Mouse (Mus musculus) T-helper 2 cell (primary cell): ENCODE data around the gene Gm20441.

Experiments
- in situ Hi-C: fragments of 300-600 bp; cut with MboI, MseI; formaldehyde crosslinking; loops from one replicate; pipeline ENCODE4 v1.15.1; 2025; ENCODE audit warnings: high pct_unique_total_duplicates

Gm20441 gene

DNA sequence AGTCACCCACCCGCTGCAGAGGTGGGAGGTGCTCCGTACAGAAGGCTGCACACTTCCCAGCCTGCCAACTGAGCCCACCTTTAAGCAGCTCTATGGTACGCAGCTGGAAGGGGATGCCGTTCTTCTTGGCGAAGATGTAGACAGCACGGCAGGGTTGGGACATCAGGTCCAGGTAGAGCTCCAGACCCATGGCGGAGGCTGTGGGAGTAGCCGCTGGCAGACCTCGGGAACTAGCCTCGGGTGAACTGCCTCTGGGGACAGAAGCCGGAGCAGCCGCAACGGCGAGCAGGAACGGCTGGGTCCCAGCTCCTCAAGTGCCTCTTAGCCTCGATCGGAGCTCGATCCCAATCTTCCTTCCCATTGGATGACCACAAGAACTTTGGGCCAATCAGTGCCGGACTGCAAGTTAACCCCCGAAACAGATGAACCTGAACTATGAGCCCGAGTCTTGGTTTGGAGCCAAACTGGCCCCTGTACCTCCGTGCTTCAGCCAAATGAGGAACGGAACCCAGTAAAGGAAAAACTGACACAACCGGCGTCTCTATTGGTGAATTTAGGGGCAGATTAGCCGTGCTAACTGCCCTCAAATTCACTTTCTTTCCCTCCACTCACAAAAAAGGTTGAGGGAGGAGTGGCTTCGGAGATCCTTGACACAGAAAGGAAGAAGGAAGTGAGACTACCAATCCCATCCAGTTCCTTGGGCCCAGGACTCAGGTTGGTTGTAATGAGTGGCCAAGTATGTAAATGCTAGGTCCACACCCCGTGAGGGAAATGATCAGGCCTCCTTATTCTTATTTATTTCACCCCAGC, at the start of gene Gm20441, which contains the start of gene Gstt3:
Gene Gm20441 (minus strand): TSS at position 186 of the 810 bp plus-strand sequence.
Gene Gstt3 (minus strand): TSS at position 646 of the 810 bp plus-strand sequence.
- in situ Hi-C loops: loop anchor here (5.0 kb wide), 1 partner anchor 46 kb away; no protein-coding TSS in a partner anchor

DNA sequence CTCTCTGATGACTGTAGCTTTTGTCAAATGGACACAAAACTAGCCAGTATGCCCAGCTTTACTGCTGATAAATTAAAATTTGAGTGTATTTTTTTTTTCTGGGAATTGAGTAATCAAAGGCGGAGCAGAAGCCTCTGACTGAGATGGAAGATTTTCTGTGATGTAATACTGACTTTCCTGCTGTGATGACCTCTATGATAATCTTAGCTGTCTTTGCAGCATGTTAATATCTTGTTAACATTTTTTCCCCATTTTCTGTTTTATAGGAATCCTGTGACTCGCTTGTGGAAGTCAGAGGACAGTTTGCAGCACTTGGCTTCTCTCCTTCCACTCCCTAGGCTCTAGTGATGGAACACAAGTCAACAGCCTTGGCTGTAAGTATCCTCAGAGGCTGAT, 49.5 kb upstream of the Gm20441 start:
- in situ Hi-C loops: no loop called here

GRCm38 (mm10) chr10:75829529-75830274, 48.9 kb upstream of the Gm20441 start:
- in situ Hi-C loops: loop anchor here (5.0 kb wide), 1 partner anchor 47 kb away; the partner anchor contains the start of genes Gm20441 and Gstt3

- in situ Hi-C loops: loop anchor here (5.0 kb wide), 1 partner anchor 46 kb away; the partner anchor contains the start of genes Gm20441 and Gstt3
Observed at GRCm38 (mm10) chr10:75828500-75828931, 47.8 kb upstream of the Gm20441 start.

GRCm38 (mm10) chr10:75827668-75828360, 47.1 kb upstream of the Gm20441 start:
- in situ Hi-C loops: loop anchor here (5.0 kb wide), 1 partner anchor 46 kb away; the partner anchor contains the start of genes Gm20441 and Gstt3

DNA sequence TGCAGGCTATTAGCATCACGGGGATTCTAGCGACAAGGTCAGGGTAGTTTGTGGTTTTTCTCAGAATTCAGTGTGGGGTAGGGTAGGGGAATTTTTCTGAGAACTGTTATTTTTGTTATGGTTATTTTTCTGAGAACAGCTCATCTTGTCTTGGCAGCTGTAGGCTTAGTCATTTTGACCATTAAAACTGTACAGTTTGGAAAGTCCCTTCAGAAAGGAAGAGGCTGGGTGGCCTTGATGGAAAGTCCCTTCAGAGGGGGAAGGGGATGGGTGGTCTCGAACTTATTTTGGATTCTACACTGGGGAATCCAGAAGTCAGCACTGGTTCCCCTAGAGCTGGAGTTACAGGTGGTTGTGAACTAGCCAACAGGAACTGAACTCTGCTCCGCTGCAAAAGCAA, 43.8 kb upstream of the Gm20441 start:
- in situ Hi-C loops: no loop called here

DNA sequence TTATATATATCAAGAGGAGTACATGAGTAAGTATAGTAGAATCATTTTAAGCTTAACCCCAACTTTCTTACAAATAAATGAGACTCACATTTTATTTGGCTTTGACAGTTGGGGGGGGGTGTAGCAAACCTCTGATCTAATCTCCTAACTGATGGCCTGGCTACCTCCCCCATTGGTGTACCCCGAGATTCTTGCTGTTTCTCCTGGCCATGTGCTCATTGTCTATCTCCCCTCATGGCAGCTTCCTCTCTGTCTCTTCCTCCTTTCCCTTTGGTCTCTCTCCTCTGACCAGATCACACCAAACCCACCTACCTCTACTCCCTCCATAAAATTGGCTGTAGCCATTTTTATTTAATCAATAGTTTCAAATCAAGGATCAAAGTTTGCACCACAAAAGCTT, 43.0 kb upstream of the Gm20441 start:
- in situ Hi-C loops: no loop called here

DNA sequence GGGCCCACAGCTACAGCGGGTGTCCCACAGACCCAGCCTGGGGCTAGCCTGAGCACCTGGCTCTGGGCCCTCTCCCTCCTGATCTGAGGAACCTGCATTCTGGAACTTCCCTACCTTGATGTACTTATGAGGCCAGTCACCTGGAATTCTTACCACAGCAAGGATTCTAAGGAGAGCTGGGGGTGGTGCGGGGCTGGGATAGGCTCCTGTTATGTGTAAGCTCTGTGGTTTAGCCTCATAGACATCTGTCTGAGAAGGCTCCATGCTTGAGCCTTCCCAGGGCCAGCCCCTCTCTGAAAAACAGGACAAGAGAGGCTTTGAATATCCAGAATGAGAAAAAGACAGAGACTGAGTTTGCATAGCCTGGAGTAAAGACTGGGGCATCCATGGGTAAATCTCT, 41.7 kb upstream of the Gm20441 start, which contains the start of gene Gstt4:
Gene Gstt4 (minus strand): TSS at position 101 of the 400 bp plus-strand sequence.
- in situ Hi-C loops: no loop called here

- in situ Hi-C loops: no loop called here
Observed at GRCm38 (mm10) chr10:75819882-75820281, 39.1 kb upstream of the Gm20441 start.

DNA sequence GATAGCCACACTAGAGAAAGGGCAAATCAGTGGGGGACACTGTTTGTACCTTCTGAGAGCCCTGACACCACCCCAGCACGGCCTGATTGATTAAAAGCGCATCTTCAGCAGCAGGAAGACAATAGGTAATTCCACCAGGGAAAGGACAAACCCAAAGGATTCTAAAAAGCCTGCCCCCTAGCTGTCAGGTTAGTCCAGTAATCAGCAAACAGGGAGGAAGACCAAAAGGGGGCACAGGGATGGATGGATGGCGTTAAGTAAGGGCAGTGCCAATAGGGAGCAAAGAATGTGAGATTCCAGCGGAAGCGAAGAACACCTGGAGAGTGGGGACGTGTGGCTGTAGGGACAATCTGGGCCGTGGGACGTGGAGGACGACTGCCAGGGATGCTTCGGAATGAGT, 37.9 kb upstream of the Gm20441 start:
- in situ Hi-C loops: no loop called here

GRCm38 (mm10) chr10:75804217-75804616, 23.5 kb upstream of the Gm20441 start:
- in situ Hi-C loops: no loop called here

- in situ Hi-C loops: no loop called here
Observed at GRCm38 (mm10) chr10:75798176-75798696, 17.5 kb upstream of the Gm20441 start, which contains the start of gene Gstt1. Gstt1 (minus strand) TSS chr10:75798584.

GRCm38 (mm10) chr10:75797619-75798175, 16.9 kb upstream of the Gm20441 start:
- in situ Hi-C loops: no loop called here

DNA sequence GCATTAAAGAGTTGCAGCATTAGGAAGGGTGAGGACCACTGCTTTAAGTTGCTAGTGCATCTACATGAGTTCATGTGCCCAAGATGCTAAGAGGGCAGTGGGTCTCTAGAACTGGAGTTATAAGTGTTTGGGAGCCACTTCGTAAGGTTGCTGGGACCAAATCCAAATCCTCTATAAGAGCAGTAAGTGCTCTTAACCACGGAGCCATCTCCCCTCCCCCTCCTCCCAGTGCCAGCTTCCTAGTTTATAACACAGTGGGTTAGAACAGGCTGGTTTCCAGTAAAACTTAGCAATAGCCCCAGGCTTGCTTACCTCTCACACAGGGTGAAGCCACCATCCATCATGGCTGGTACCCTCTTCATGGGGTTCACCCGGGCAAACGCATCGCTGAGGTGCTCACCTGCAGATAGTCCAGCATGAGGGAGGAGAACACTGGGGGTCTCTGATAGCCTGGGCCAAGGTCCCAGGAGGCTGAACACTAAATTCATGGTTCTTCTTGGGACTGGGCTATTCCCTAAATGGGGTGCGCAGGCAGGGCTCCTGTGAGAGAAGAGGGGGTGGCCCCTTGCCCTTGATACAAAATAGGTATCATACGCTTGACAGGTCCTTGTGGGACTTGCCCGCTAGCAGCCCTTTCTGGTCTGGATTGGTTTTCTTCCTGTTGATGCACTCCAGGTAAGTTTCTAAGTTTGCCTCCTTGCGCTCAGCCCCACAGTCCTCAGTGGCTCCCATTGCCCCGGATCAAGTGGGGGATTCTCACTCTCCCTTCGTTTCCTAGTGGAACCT, 16.2 kb upstream of the Gm20441 start:
- in situ Hi-C loops: no loop called here

- in situ Hi-C loops: no loop called here
Observed at GRCm38 (mm10) chr10:75794880-75795279, 14.1 kb upstream of the Gm20441 start.

GRCm38 (mm10) chr10:75790773-75791172, 10.0 kb upstream of the Gm20441 start:
- in situ Hi-C loops: no loop called here

DNA sequence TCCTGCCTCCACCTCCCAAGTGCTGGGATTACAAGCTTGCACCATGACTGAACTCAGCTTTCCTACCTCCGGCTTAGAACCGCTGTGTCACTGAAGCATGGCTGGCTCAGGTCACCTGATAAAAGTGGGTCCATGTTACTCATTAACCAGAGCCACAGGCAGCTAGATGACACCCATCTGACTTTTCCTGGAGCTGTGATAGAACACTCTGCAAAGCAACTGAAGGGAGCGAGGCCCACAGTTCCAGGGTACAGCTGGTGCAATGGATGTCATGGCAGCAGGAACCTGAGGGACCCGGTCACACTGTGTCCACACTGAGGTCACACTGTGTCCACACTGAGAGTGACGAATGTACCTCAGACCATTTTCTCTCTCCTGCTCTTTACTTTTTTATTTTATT, 9.1 kb upstream of the Gm20441 start:
- in situ Hi-C loops: no loop called here

DNA sequence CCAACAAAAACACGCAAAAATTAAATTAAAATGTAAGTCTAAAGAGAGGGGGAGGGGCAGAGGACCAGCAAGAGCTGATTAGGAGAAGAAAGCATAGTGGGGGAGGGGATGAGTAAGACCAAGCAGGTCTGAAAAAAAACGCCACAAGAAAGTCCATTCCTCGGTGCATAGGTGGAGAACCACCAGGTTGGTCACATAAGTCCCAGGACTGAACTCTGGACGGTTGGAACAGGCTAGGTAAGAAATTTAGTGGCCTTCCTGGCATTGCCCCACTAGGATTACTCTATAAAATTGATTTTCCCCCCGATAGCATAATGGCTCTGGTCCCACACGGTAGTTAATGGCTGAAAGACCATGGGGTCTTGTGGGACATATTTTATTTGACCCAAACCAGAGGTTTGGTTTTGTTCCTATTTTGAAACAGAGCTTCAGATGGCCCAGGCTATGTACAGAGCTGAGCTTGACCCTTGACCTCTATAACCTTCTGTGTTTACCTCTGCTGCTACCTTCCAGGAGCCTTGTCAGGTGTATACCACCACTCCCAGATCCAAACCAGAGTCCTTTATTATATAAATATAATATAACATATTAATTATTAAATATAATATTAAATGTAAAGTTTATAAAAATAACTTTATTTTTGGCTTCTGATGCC, 8.5 kb upstream of the Gm20441 start:
- in situ Hi-C loops: no loop called here

GRCm38 (mm10) chr10:75788277-75788676, 7.5 kb upstream of the Gm20441 start:
- in situ Hi-C loops: no loop called here

GRCm38 (mm10) chr10:75785442-75785841, 4.7 kb upstream of the Gm20441 start:
- in situ Hi-C loops: no loop called here
